Mouse (Mus musculus) spleen, adult 2 months (tissue): ENCODE measurements at regions not wholly inside any gene's neighbourhood (a gene's known extent, or its start where the extent isn't known, plus 50 kb on each side); places are given as distances from the start of the nearest gene placed in this dataset.
"Not testable (repeated sequence)": the region's sequence is repeated elsewhere in the genome, so short reads cannot be mapped to it uniquely, and the experiment has no call there.

Experiments used
- DNase-seq, 2 experiments: peaks; one replicate each; pipeline versions ENCODE4 v3.0.0 to v3.0.0-alpha.2; 2012 to 2021; ENCODE audit warnings: low spot score in 2 of 2, low read depth in 1 of 2
- H3K27ac ChIP-seq: fragments of 200-500 bp; 2 replicates; pipeline ENCODE4 v1.5.1; 2012; ENCODE audit warnings: low read length, inconsistent platforms; ENCODE audit not compliant: insufficient read depth
- H3K27me3 ChIP-seq: fragments of 200-500 bp; 2 replicates; pipeline ENCODE4 v1.6.1; 2012; ENCODE audit warnings: mild to moderate bottlenecking, moderate library complexity, low read length, inconsistent platforms; ENCODE audit not compliant: control insufficient read depth, insufficient read depth
- H3K36me3 ChIP-seq: fragments of 200-500 bp; 2 replicates; pipeline ENCODE4 v1.6.1; 2012; ENCODE audit warnings: mild to moderate bottlenecking, low read length, inconsistent platforms; ENCODE audit not compliant: control insufficient read depth, insufficient read depth
- H3K4me1 ChIP-seq: fragments of 200-500 bp; 2 replicates; pipeline ENCODE4 v1.6.1; 2011; ENCODE audit warnings: inconsistent platforms; ENCODE audit not compliant: control insufficient read depth, insufficient read depth, insufficient read length
- H3K4me3 ChIP-seq: fragments of 200-500 bp; 2 replicates; pipeline ENCODE4 v1.5.1; 2011; ENCODE audit warnings: mild to moderate bottlenecking, inconsistent platforms; ENCODE audit not compliant: insufficient read depth, insufficient read length; ENCODE audit errors: extremely low read depth
- CTCF ChIP-seq: fragments of 200-500 bp; IDR thresholded peaks from 2 replicates; pipeline ENCODE4 v1.5.1; 2011; ENCODE audit warnings: mild to moderate bottlenecking, inconsistent platforms; ENCODE audit not compliant: insufficient read depth, insufficient read length, insufficient replicate concordance; ENCODE audit errors: extremely low read depth
- POLR2A ChIP-seq: fragments of 200-500 bp; IDR thresholded peaks from 2 replicates; pipeline ENCODE4 v1.6.1; 2011; ENCODE audit warnings: low read depth, low read length, inconsistent platforms
- WGBS: fragments of 180-500 bp; shearing (Covaris S2); methylation state at CpG from one replicate; pipeline ENCODE4 v1.1.7; 2018; 5-methylcytosine and 5-hydroxymethylcytosine counted together

- no peak overlapping the region for H3K27ac ChIP-seq
- DNase-seq, result no peak
- TF ChIP-seq CTCF (no peak), POLR2A (no peak)
- no peaks in the 10 kb centered on the region for H3K36me3 ChIP-seq
- 74% methylated on average over 7 of the region's 7 CpGs for WGBS
- no peaks in the 10 kb centered on the region for H3K4me1 ChIP-seq
- no peak overlapping the region for H3K4me3 ChIP-seq
- H3K27me3 ChIP-seq, result no peaks in the 10 kb centered on the region; the same call in 1 of the 2 replicates
Measured at GRCm38 (mm10) chr9:41891206-41891605, 232.9 kb downstream of the Sorl1 start.

- 9% methylated on average over 42 of the region's 42 CpGs for WGBS
- no peaks in the 10 kb centered on the region for H3K36me3 ChIP-seq
- TF ChIP-seq POLR2A (no peak), CTCF (no peak)
- peak overlapping the region; percentile 57 for H3K27ac ChIP-seq
- DNase-seq, result no peak
- peak overlapping the region; percentile 29; the same call in 1 of the 2 replicates for H3K4me3 ChIP-seq
- no peaks in the 10 kb centered on the region; the same call in 1 of the 2 replicates for H3K27me3 ChIP-seq
- H3K4me1 ChIP-seq, result no peaks in the 10 kb centered on the region
Measured at GRCm38 (mm10) chr9:41890273-41891141, 233.6 kb downstream of the Sorl1 start.

GRCm38 (mm10) chr9:41889568-41890272, 234.4 kb downstream of the Sorl1 start:
- no peaks in the 10 kb centered on the region; the same call in 1 of the 2 replicates for H3K27me3 ChIP-seq
- no peak overlapping the region for H3K4me3 ChIP-seq
- H3K4me1 ChIP-seq, result no peaks in the 10 kb centered on the region
- no peak overlapping the region for H3K27ac ChIP-seq
- DNase-seq, result no peak
- H3K36me3 ChIP-seq, result no peaks in the 10 kb centered on the region
- WGBS, result 55% methylated on average over 12 of the region's 12 CpGs
- no peak for TF ChIP-seq POLR2A
- TF ChIP-seq CTCF, result no peak

- H3K27me3 ChIP-seq, result no peaks in the 10 kb centered on the region; the same call in 1 of the 2 replicates
- no peak for TF ChIP-seq CTCF
- no peak for TF ChIP-seq POLR2A
- 93% methylated on average over 3 of the region's 3 CpGs for WGBS
Measured at GRCm38 (mm10) chr9:41888616-41889150, 235.4 kb downstream of the Sorl1 start.

GRCm38 (mm10) chr9:41886456-41886855, 237.6 kb downstream of the Sorl1 start:
- H3K4me1 ChIP-seq, H3K27ac ChIP-seq, H3K4me3 ChIP-seq, DNase-seq, H3K27me3 ChIP-seq, H3K36me3 ChIP-seq: not testable (repeated sequence)
- WGBS, result 90% methylated on average over 13 of the region's 13 CpGs

More at GRCm38 (mm10) chr9:41888616-41889150, 235.4 kb downstream of the Sorl1 start:
- Histone ChIP-seq H3K27ac (no peak overlapping the region), H3K36me3 (no peaks in the 10 kb centered on the region), H3K4me3 (no peak overlapping the region), H3K4me1 (no peaks in the 10 kb centered on the region)
- no peak for DNase-seq

- no peak for DNase-seq
- no peak overlapping the region for H3K4me3 ChIP-seq
- WGBS, result 88% methylated on average over 3 of the region's 3 CpGs
- H3K27me3 ChIP-seq, result no peaks in the 10 kb centered on the region
- H3K27ac ChIP-seq, result no peak overlapping the region
- TF ChIP-seq POLR2A, result no peak
- TF ChIP-seq CTCF, result no peak
- H3K36me3 ChIP-seq, result no peaks in the 10 kb centered on the region
- no peaks in the 10 kb centered on the region for H3K4me1 ChIP-seq
Measured at GRCm38 (mm10) chr9:41880457-41880856, 243.6 kb downstream of the Sorl1 start.

GRCm38 (mm10) chr9:41879080-41879479, 245.0 kb downstream of the Sorl1 start:
- Histone ChIP-seq H3K4me1 (no peaks in the 10 kb centered on the region), H3K4me3 (no peak overlapping the region), H3K36me3 (no peaks in the 10 kb centered on the region), H3K27ac (no peak overlapping the region), H3K27me3 (no peaks in the 10 kb centered on the region)
- no peak for TF ChIP-seq POLR2A
- no peak for TF ChIP-seq CTCF
- 91% methylated on average over 1 of the region's 1 CpGs for WGBS
- no peak for DNase-seq
